Mouse (Mus musculus) megakaryocyte, embryonic 14.5 days (primary cell): Measurements from ENCODE around the gene Tvp23b. TPM values are rescaled to one million over a fixed set of nuclear protein-coding genes. Genes with fewer than 3 reads are reported as not detected.

Experiments
- H3K27me3 ChIP-seq: replicated peaks from 2 replicates; pipeline ENCODE3; 2012; ENCODE audit warnings: inconsistent platforms
- H3K36me3 ChIP-seq: replicated peaks from 2 replicates; pipeline ENCODE3; 2012; ENCODE audit warnings: low read length, inconsistent platforms, mixed read lengths
- H3K4me1 ChIP-seq: 2 replicates; pipeline ENCODE4 v1.6.1; 2012; ENCODE audit warnings: inconsistent platforms
- H3K4me3 ChIP-seq: replicated peaks from 2 replicates; pipeline ENCODE3; 2012; ENCODE audit warnings: moderate library complexity, mild to moderate bottlenecking, inconsistent platforms
- H3K9me3 ChIP-seq: 2 replicates; pipeline ENCODE4 v1.6.1; 2012; ENCODE audit warnings: inconsistent platforms
- FLI1 ChIP-seq: IDR thresholded peaks from 2 replicates; pipeline ENCODE4 v1.6.1; 2012; ENCODE audit warnings: low read length, inconsistent platforms, mixed read lengths
- GATA1 ChIP-seq: IDR thresholded peaks from 3 replicates; pipeline ENCODE4 v1.6.1; 2012; ENCODE audit warnings: mixed read lengths, low read length, inconsistent platforms, borderline replicate concordance
- polyA plus RNA-seq: library from polyadenylated mRNA; stranded (reverse); fragments of >175 nt; gene quantifications from 2 replicates; pipeline ENCODE4 v1.2.3, GENCODE M21; 2012; ENCODE audit warnings: low replicate concordance; ENCODE audit not compliant: insufficient read depth

Gene Tvp23b
- polyA plus RNA-seq, 1 experiment: 2.0 TPM

DNA sequence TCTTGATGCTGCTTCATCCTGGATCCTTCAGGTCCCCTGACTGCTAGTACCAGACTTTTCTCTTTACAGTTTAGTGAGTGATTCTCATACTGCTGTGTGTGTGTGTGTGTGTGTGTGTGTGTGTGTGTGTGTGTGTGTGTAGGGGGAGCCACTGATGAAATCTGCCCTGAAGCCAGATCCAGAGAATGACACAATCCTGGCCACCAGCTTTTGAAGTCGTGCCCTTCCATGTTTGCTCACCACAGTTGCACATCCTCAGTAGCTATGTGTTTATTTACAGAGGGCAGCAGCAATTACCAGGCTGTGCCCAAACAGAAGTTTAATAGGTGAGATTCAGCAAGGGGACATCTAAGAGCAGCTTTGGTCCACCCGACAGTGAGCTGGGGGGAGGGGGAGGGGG, 37.5 kb downstream of the Tvp23b start:
- Histone ChIP-seq H3K36me3 (no peaks in the 10 kb centered on the region), H3K4me1 (peaks cover 7% of the 10 kb centered on the region), H3K27me3 (peaks cover 56% of the 10 kb centered on the region), H3K9me3 (peaks cover 23% of the 10 kb centered on the region), H3K4me3 (no peak overlapping the region)
- no peak for TF ChIP-seq FLI1
- no peak for TF ChIP-seq GATA1

DNA sequence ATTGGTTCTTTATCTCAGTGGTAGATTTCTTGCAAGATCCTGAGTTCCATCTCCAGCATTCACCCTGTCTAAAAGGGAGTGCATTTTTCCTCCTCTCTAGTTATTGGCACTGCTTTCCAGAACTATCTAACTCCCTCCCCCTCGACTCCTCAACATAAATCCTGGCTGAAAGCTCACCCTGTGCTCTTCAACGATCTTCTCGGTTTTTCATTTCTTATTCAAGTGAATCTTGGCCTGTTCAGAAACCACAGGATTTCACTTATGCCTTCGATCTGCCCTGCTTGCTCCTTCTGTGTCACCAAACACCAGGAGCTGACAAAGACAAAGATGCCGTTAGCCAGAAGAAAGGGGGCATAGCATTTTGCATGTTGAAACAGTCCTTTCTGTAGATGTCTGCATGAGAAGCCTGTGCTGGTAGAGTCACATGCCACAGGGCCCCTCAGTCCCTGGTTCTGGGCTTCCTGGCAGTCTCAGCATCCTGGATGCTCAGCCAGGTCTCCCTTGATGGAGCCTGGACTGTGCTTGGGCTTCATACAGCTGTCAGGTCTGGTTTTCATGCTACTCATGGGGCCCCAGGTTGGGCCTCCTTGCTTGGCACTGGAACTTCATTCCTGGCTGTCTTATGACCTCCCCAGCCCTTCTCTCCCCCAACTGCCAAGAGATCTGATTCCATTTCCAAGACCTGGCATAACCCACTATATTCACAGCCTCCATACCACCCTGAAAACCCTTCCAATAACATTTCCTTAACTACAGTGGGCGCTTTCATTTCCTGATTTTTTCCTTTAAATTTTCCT, 40.9 kb downstream of the Tvp23b start:
- Histone ChIP-seq H3K36me3 (no peaks in the 10 kb centered on the region), H3K4me1 (peaks cover 19% of the 10 kb centered on the region), H3K4me3 (no peak overlapping the region), H3K9me3 (peaks cover 23% of the 10 kb centered on the region), H3K27me3 (peaks cover 67% of the 10 kb centered on the region)
- TF ChIP-seq GATA1: no peak
- no peak for TF ChIP-seq FLI1

DNA sequence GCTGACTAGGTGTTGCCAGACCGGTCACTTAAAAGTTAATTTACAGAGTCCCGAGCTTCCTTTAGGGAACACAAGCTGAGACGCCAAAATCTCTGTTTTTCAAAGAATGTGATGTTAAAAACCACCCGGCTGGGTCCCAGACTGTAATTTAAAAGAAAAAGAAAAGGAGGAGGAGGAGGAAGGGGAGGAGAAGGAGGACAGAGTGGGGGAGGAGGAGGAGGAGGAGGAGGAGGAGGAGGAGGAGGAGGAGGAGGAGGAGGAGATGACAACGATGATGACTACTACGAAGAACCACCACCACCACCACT, 41.4 kb downstream of the Tvp23b start:
- TF ChIP-seq FLI1 (no peak), GATA1 (no peak)
- Histone ChIP-seq H3K36me3 (no peaks in the 10 kb centered on the region), H3K9me3 (peaks cover 23% of the 10 kb centered on the region), H3K27me3 (peaks cover 65% of the 10 kb centered on the region), H3K4me3 (no peak overlapping the region), H3K4me1 (peaks cover 21% of the 10 kb centered on the region)

DNA sequence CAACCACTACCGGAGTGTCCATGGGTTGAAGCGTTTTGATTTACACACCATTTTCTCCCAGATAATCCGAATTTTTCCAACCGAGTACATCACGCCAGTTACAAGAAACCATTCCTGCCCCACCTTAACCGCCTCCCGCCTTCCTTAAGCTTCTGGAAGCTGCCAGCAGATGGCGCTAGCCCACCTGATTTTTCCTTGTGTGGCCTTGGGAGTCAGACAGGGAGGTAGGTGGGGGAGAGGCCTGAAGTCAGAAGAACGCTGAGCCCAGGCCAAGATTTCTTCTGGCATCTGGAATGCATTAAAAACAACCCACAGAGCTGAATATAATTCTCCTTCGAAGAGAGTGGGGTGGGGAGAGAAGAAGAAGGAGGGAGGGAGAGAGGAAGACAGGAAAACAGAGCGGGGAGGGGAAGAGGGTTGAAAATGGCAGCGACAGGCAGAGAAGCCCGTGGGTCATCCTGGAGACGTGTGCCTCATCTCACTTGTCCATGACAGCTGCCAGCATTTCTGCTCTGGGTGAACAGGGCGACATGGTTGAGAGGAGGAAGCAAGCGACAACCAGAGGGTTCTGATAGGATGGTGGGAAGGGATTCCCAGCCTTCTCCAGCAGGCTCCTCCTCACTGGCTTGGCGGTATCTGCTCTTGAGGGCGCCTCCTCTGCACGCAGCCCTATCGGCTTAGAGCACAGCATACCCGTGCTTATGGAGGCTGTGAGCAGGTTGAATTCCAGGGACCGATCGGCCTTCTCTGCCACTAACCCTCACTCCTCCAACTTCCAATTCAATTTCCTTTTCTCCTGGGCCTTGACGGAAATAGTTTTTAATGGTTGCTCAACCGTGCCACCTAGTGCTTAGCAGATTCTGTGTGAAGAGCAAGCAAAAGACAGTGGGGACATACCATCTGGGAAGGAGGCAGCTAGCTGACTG, 42.1 kb downstream of the Tvp23b start:
- H3K36me3 ChIP-seq: no peaks in the 10 kb centered on the region
- TF ChIP-seq GATA1 (no peak), FLI1 (no peak)
- H3K4me3 ChIP-seq: peak overlapping the region; percentile 12
- H3K27me3 ChIP-seq: peaks cover 59% of the 10 kb centered on the region
- H3K4me1 ChIP-seq: peaks cover 21% of the 10 kb centered on the region
- peaks cover 23% of the 10 kb centered on the region for H3K9me3 ChIP-seq

DNA sequence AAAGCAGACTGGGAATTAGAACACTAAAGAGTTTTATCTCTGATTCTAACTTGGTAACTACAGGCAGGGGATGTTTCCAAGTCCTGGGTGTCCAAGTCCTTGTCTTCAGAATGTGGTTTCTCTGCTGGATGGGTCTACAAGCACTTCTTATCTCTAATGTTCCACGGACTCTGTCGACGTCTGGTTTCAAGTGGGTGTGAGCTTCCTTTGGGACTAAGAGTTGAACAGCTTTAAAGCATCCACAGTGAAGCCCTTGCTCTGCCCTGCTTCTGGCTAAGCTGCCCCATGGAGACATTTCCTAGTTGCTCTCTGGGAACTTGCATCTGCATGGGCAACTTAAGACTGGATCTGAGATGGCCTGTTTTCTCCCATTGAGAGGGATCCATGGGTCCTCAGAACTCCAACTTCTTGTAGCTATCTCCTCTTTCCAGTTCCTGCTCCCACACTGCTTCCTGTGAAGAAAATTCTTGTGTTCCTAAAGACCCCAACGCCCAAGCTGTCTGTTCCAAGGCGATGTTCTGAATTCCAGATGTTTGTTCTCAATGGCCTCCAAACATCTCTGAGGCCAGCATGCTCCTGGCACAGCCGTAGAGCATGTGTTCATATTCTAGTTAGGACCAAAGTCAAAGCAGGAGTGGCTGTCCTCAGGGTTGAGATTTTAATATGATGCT, 45.0 kb downstream of the Tvp23b start:
- no peaks in the 10 kb centered on the region for H3K36me3 ChIP-seq
- peaks cover 37% of the 10 kb centered on the region for H3K27me3 ChIP-seq
- H3K4me1 ChIP-seq: peaks cover 21% of the 10 kb centered on the region
- TF ChIP-seq FLI1: no peak
- no peak for TF ChIP-seq GATA1
- peaks cover 13% of the 10 kb centered on the region for H3K9me3 ChIP-seq
- H3K4me3 ChIP-seq: no peak overlapping the region

DNA sequence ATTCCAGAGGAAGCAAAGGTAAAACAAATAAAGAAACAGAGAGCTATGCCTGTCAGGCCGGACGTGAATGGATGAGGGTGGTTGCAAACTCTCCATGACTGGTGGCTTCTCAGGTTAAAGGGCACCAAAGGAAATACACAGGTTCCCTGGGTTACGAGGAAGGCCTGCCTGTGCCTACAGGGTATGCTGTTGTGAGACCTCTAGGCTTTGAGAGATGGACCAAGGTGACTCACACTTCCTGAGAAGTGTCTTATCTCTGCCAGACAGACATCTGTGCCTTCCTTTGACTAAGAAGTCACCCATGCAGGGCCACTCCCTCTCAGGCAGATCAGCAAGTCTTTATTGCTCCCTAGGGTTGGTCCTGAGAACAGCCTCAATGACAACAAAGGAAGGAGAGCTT, 50.5 kb downstream of the Tvp23b start:
- TF ChIP-seq GATA1 (no peak; the same call in 2 of the 3 replicates), FLI1 (no peak)
- Histone ChIP-seq H3K36me3 (no peaks in the 10 kb centered on the region), H3K4me1 (peaks cover 21% of the 10 kb centered on the region), H3K4me3 (no peak overlapping the region), H3K27me3 (peaks cover 12% of the 10 kb centered on the region), H3K9me3 (peaks cover 8% of the 10 kb centered on the region)

DNA sequence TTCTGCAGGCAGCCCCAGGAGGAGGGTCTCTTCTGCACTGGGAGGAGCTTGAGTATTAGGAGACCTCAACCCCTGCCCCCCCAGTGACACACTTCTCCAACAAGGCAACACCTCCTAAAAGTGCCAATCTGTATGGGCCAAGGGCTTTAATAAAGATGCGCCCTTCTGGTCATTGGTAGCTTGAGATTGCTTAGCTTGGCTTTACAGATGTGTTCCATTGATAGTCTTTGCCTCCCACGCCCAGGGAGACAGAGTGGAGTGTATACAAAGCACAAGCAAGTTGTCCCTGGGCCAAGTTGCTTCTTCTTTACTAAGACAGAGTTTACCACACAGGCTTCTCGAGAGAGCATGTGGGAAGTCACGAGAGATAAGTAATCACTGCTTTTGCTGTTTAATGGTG, 51.3 kb downstream of the Tvp23b start:
- H3K4me3 ChIP-seq: no peak overlapping the region
- H3K4me1 ChIP-seq: peaks cover 18% of the 10 kb centered on the region
- H3K27me3 ChIP-seq: peaks cover 11% of the 10 kb centered on the region
- H3K36me3 ChIP-seq: no peaks in the 10 kb centered on the region
- TF ChIP-seq GATA1 (no peak), FLI1 (no peak)
- peaks cover 8% of the 10 kb centered on the region for H3K9me3 ChIP-seq

DNA sequence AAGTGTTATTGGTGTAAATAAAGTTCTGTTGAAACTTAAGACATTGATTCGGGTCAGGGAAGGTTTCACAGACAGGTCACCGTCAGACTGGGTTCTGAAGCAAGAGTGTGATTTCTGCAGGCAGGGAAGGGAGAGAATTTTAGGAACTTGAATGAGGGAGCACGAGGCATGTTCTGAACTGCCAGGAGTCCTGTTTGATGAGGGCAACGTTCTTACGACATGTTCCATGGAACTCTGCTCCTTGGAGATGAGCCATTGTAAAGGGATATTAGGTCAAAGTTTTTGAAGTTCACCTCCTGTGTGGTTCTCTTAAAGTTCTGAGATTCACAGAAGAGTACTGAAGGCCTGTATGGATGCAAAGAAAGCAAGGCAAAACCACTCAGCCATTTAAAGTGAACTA, 51.9 kb downstream of the Tvp23b start:
- Histone ChIP-seq H3K4me3 (no peak overlapping the region), H3K4me1 (peaks cover 18% of the 10 kb centered on the region), H3K36me3 (no peaks in the 10 kb centered on the region), H3K9me3 (peaks cover 8% of the 10 kb centered on the region), H3K27me3 (peaks cover 11% of the 10 kb centered on the region)
- TF ChIP-seq GATA1 (no peak), FLI1 (no peak)

DNA sequence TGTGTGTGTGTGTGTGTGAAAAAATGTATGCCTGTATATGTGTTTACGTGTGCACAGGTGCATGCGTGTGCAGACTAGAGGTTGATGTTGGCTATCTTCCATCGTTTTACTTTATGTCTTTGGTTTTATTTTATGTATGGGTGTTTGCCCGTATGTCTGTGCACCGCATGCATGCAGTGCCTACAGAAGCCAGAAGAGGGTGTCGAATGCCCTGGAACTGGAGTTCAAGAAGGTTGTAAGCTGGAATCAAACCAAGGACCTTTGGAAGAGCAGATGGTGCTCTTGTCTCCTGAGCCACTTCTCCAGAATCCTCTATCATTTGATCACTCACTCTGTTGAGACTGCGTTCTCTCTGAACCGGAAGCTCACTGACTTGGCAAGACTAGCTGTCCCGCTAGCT, 53.8 kb downstream of the Tvp23b start:
- Histone ChIP-seq H3K27me3 (peaks cover 16% of the 10 kb centered on the region), H3K4me3 (no peak overlapping the region), H3K4me1 (peaks cover 18% of the 10 kb centered on the region), H3K9me3 (peaks cover 4% of the 10 kb centered on the region; the same call in 1 of the 2 replicates), H3K36me3 (no peaks in the 10 kb centered on the region)
- TF ChIP-seq GATA1 (no peak), FLI1 (no peak)
